Mouse (Mus musculus): ENCODE data around the gene Tulp1.

Gene Tulp1

DNA sequence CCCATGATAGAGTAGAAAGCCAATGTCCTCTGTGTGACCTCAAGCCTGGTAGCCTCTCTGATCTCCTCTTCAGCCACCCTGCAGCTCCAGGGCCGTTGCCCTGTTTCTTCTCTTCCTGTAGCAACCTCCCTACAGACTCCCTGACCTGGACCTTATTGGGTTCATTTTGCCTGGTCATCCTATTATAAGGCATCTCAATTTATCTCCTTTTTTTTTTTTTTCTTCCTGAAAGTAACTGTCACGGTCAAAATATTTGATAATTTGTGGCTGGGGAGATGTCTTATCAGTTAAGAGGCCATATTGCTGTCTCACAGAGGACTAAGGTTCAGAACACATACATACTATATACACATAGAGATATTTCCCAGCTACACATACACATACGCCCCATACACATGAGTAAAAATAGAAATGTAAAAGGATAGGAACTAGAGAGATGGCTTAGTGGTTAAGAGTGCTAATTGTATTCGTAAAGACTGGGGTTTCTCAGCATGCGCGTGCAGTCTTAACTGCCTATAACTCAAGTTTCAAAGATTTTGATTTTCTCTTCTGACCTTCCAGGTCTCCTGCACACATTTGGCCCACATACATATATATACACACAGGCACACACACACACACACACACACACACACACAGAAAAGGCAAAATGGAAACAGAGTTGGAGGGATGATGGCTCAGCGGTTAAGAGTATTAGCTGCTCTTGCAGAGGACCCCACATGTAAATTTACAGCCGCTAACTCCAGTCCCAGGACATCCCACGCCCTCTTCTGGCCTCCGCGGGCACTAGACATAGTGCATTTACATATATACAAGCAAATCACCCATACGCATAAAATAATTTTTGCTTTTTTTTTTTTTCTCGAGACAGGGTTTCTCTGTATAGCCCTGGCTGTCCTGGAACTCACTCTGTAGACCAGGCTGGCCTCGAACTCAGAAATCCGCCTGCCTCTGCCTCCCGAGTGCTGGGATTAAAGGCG lies 52.5 kb downstream of the Tulp1 start:
- DNase-seq: peak; percentile 49

DNA sequence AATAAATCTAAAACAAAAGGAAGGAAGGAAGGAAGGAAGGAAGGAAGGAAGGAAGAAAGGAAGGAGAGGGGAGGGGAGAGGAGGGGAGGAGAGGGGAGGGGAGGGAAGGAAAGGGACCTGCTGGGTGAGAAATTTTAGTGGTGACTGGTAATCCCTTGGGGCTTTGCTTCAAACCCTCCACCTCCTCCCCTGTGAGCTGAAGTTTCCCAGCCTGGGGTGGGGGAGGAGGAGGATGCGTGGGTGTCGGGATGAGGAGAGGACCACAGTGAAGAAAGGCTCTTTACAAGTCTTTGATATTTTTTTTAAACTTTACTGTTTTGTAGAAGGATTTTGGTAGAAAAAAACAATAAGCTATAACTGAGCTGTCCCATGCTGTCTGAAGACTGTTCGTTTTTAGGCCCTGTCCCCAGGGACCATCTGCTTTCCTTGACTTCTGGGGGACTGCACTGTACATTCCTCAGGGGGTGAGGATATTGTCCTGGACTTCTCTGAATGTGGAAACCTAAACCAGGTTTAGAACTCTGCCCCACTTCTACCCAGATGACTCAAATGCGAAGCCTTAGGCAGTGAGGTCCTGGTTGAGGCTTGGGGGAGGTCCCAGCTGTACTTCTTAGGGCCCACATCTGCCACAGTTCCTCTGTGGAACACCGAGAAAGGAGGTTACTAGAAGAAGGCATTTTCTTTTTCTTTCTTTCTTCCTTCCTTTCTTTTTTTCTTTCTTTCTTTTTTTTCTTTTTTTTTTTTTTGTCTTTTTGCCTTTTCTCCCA lies 53.5 kb downstream of the Tulp1 start:
- DNase-seq: no peak

DNA sequence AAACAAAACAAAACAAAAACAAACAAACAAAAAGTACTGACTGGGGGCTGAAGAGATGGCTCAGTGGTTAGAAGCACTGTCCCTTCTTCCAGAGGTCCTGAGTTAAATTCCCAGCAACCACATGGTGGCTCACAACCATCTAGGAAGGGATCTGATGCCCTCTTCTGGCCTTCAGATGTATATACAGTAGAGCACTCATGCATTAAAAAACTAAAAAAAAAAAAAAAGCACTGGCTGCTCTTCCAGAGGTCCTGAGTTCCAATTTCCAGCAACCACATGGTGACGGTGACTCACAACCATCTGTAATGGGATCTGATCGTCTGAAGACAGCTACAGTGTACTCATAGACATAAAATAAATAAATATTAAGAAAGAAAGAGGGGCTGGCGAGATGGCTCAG lies 54.2 kb downstream of the Tulp1 start:
- DNase-seq: no peak

DNA sequence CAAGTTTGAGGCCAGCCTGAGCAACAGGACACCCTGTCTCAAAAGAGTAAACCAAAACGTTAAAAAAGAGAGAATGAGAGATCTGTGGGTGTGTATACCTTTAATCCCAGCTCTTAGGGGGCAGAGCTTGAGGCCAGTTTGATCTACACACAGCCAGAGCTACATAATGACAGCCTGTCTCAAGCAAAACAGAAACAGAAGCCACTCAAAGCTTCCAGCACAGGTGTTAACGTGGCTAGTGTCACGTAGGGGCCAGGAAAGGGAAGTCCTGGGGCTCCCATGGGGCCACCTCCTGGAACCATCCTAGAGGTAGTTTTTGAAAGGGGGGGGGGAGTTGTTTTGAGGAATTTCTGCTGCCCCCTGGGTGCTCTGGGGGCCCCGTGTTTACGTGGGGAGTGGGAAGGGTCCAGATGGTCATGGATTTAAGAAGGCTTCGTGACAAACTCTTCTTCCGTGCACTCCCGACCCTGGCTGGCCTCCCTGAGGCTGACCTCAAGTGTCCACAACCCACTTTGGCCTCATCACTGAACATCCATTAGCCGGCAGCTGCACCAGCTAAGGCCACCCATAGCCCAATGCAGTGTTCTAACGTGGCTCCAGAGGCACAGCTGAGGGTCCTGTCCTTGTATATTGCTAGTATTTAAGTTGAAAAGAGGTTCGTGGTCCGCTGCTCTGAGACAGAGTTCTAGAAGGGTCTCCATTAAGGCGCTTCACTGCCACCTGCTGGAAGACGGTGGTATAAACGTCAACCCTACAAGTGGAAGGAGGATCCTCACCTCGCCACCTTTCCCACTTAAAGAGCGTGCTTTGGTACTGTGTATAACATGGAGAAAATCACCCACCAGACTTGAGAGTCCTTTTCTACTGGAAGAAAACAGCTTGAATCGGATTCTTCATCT lies 56.5 kb downstream of the Tulp1 start:
- peak; percentile 91 for DNase-seq

DNA sequence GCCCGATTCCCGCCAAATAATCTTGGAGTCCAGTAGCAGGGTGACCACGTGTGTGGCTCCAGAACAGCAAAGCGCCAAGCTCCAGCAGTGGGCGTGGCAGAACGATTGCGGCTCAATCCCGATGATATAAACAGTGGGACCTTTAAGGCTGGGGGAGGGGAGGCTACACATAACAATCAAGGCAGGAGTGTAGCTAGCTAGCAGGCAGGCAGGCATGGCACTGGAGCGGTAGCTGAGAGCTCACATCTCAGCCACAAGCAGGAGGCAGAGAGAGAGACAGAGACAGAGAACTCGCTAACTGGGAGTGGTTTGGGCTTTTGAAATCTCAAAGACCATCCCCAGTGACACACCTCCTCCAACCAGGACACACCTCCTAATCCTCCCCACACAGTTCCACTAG lies 59.9 kb downstream of the Tulp1 start:
- no peak for DNase-seq

Data from thymus, postnatal 25 days (tissue).